Mouse (Mus musculus) forebrain, postnatal 0 days (tissue): ENCODE measurements at regions not wholly inside any gene's neighbourhood (a gene's known extent, or its start where the extent isn't known, plus 50 kb on each side); places are given as distances from the start of the nearest gene placed in this dataset.

Experiments
- ATAC-seq: fragments of 200-750 bp; cut with Nextera tagmentation; 2 replicates; pipeline ENCODE4 v1.8.0; 2017; ENCODE audit warnings: mild to moderate bottlenecking, moderate library complexity
- DNase-seq: peaks from one replicate; pipeline ENCODE4 v3.0.0-alpha.2; 2015
- H3K27ac ChIP-seq: fragments of 300-500 bp; sonication (generic); 2 replicates; pipeline ENCODE4 v1.5.1; 2014; ENCODE audit warnings: low read depth, mild to moderate bottlenecking, antibody characterized with exemption, low read length, moderate library complexity, mixed read lengths
- H3K27me3 ChIP-seq: fragments of 300-500 bp; sonication (generic); 2 replicates; pipeline ENCODE4 v1.6.1; 2014; ENCODE audit warnings: mild to moderate bottlenecking, low read length, mixed read lengths; ENCODE audit not compliant: insufficient read depth
- H3K36me3 ChIP-seq: fragments of 300-500 bp; sonication (generic); 2 replicates; pipeline ENCODE4 v1.6.1; 2014; ENCODE audit warnings: mild to moderate bottlenecking, moderate library complexity; ENCODE audit not compliant: insufficient read depth
- H3K4me1 ChIP-seq: fragments of 300-500 bp; sonication (generic); 2 replicates; pipeline ENCODE4 v1.6.1; 2014; ENCODE audit warnings: antibody characterized with exemption; ENCODE audit not compliant: insufficient read depth
- H3K4me2 ChIP-seq: fragments of 300-500 bp; sonication (generic); 2 replicates; pipeline ENCODE4 v1.6.1; 2014; ENCODE audit warnings: low read depth, mild to moderate bottlenecking, moderate library complexity
- H3K4me3 ChIP-seq: fragments of 300-500 bp; sonication (generic); 2 replicates; pipeline ENCODE4 v1.5.1; 2014; ENCODE audit warnings: low read depth, low read length, mixed read lengths
- H3K9ac ChIP-seq: fragments of 300-500 bp; sonication (generic); 2 replicates; pipeline ENCODE4 v1.6.1; 2014; ENCODE audit warnings: mild to moderate bottlenecking
- H3K9me3 ChIP-seq: fragments of 300-500 bp; sonication (generic); 2 replicates; pipeline ENCODE4 v1.6.1; 2016; ENCODE audit warnings: low read length
- CTCF ChIP-seq: sonication (generic); IDR thresholded peaks from 2 replicates; pipeline ENCODE4 v1.5.1; 2016; ENCODE audit warnings: antibody characterized with exemption, control low read depth, low read depth
- WGBS: fragments of 180-500 bp; shearing (Covaris S2); extraction: QIAGEN DNeasy Blood & Tissue Kit; methylation state at CpG from one replicate; pipeline ENCODE4 v1.1.7; 2014; 5-methylcytosine and 5-hydroxymethylcytosine counted together

- no peaks in the 10 kb centered on the region for H3K9me3 ChIP-seq
- no peak for DNase-seq
- no peaks in the 10 kb centered on the region for H3K36me3 ChIP-seq
- H3K27me3 ChIP-seq = no peaks in the 10 kb centered on the region
- WGBS = 75% methylated on average over 8 of the region's 8 CpGs
- H3K9ac ChIP-seq = no peak overlapping the region
- no peak for ATAC-seq
- H3K4me2 ChIP-seq = no peak overlapping the region
- 0 out of 2 replicates have a peak, but pooled peaks cover 3% of the 10 kb centered on the region for H3K4me1 ChIP-seq
- no peak overlapping the region for H3K27ac ChIP-seq
- no peak overlapping the region for H3K4me3 ChIP-seq
- TF ChIP-seq CTCF = no peak
Observed at GRCm38 (mm10) chr16:30663055-30663454, 63.5 kb downstream of the Fam43a start.

- no peak overlapping the region for H3K4me2 ChIP-seq
- H3K9ac ChIP-seq = no peak overlapping the region
- TF ChIP-seq CTCF = no peak
- 0 out of 2 replicates have a peak, but pooled peaks cover 3% of the 10 kb centered on the region for H3K4me1 ChIP-seq
- no peak for DNase-seq
- no peak overlapping the region for H3K4me3 ChIP-seq
- H3K9me3 ChIP-seq = no peaks in the 10 kb centered on the region
- H3K27me3 ChIP-seq = no peaks in the 10 kb centered on the region
- H3K27ac ChIP-seq = no peak overlapping the region
- no peak for ATAC-seq
- 74% methylated on average over 3 of the region's 3 CpGs for WGBS
- no peaks in the 10 kb centered on the region for H3K36me3 ChIP-seq
Observed at GRCm38 (mm10) chr16:30663971-30664370, 64.4 kb downstream of the Fam43a start.

- no peak overlapping the region for H3K4me3 ChIP-seq
- TF ChIP-seq CTCF = no peak
Observed at GRCm38 (mm10) chr16:30664433-30664832, 64.9 kb downstream of the Fam43a start.

DNA sequence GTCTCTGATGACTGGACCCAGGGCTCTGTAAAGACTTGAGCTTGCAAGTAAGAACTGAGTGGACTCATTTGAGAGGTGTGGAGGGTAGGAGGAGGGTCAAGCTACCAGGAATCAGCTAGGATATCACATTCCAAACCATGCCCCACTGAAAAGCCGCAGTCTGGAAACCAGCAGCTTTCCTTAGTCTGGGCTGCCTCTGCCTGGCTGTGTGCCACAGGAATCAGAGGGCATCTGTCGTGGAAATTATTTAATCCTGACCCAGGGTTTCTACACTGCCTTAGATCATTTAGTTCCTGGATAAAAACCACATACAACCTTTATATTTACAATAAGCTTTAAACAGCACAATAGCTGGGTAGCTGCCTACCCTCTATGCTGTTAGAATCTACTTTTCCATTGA lies 66.4 kb downstream of the Fam43a start:
- ATAC-seq = no peak
- 65% methylated on average over 2 of the region's 2 CpGs for whole genome bisulfite sequencing
- 0 out of 2 replicates have a peak, but pooled peaks cover 3% of the 10 kb centered on the region for H3K4me1 ChIP-seq

More at GRCm38 (mm10) chr16:30664433-30664832, 64.9 kb downstream of the Fam43a start:
- Histone ChIP-seq H3K4me2 (no peak overlapping the region), H3K27ac (no peak overlapping the region), H3K4me1 (0 out of 2 replicates have a peak, but pooled peaks cover 3% of the 10 kb centered on the region), H3K9ac (no peak overlapping the region), H3K9me3 (no peaks in the 10 kb centered on the region), H3K27me3 (no peaks in the 10 kb centered on the region), H3K36me3 (no peaks in the 10 kb centered on the region)
- ATAC-seq (no peak), DNase-seq (no peak)
- 54% methylated on average over 4 of the region's 4 CpGs for WGBS

GRCm38 (mm10) chr16:30669883-30670282 lies 70.4 kb downstream of the Fam43a start:
- Histone ChIP-seq H3K27ac (no peak overlapping the region), H3K4me1 (no peaks in the 10 kb centered on the region; the same call in 1 of the 2 replicates), H3K27me3 (no peaks in the 10 kb centered on the region), H3K4me3 (no peak overlapping the region), H3K4me2 (no peak overlapping the region), H3K9ac (no peak overlapping the region), H3K9me3 (no peaks in the 10 kb centered on the region), H3K36me3 (no peaks in the 10 kb centered on the region)
- DNase-seq = no peak
- WGBS = 79% methylated on average over 8 of the region's 8 CpGs
- ATAC-seq = no peak
- no peak for TF ChIP-seq CTCF

More for the DNA sequence above, 66.4 kb downstream of the Fam43a start:
- Histone ChIP-seq H3K27ac (no peak overlapping the region), H3K36me3 (no peaks in the 10 kb centered on the region), H3K9ac (no peak overlapping the region), H3K4me3 (no peak overlapping the region), H3K27me3 (no peaks in the 10 kb centered on the region), H3K9me3 (no peaks in the 10 kb centered on the region), H3K4me2 (no peak overlapping the region)
- TF ChIP-seq CTCF = no peak
- DNase-seq = no peak

DNA sequence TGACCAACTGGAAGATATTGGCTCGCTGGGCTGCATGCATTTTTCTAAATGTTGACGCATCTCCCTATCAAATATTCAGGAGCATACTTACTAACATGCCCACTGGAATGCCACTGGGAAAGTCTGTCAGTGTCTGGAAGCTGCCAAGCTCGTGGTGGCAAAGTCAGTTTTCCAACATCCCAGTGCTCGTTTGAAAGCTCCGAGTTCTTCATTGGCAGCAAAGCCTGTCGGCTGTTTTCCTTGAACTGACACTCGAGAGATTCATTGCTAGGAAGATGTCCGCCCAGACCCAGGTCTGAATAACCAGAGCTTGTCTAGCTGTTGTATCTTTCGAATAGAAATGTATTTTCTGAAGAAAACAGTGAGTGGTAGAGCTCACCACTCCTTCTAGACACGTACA lies 72.1 kb downstream of the Fam43a start:
- no peak overlapping the region for H3K4me2 ChIP-seq
- no peaks in the 10 kb centered on the region; the same call in 1 of the 2 replicates for H3K4me1 ChIP-seq
- H3K36me3 ChIP-seq = no peaks in the 10 kb centered on the region
- TF ChIP-seq CTCF = no peak
- no peak overlapping the region for H3K27ac ChIP-seq
- H3K4me3 ChIP-seq = no peak overlapping the region
- no peak for ATAC-seq
- no peak overlapping the region for H3K9ac ChIP-seq
- whole genome bisulfite sequencing = 56% methylated on average over 10 of the region's 10 CpGs
- DNase-seq = peak; percentile 38
- no peaks in the 10 kb centered on the region for H3K27me3 ChIP-seq
- no peaks in the 10 kb centered on the region for H3K9me3 ChIP-seq

GRCm38 (mm10) chr16:30672776-30673550 lies 73.4 kb downstream of the Fam43a start:
- WGBS = 67% methylated on average over 15 of the region's 15 CpGs
- TF ChIP-seq CTCF = no peak
- no peaks in the 10 kb centered on the region for H3K36me3 ChIP-seq
- no peak overlapping the region for H3K27ac ChIP-seq
- H3K4me2 ChIP-seq = no peak overlapping the region
- no peaks in the 10 kb centered on the region for H3K9me3 ChIP-seq
- no peak for DNase-seq
- no peaks in the 10 kb centered on the region; the same call in 1 of the 2 replicates for H3K4me1 ChIP-seq
- H3K4me3 ChIP-seq = no peak overlapping the region
- H3K9ac ChIP-seq = no peak overlapping the region
- ATAC-seq = no peak
- H3K27me3 ChIP-seq = no peaks in the 10 kb centered on the region
